Mouse (Mus musculus) B cell, adult 2 months (primary cell): ENCODE results near the gene Zfp354a.
"Not testable (repeated sequence)": the region's sequence is repeated elsewhere in the genome, so short reads cannot be mapped to it uniquely, and the experiment has no call there.

ENCODE experiments used
- DNase-seq, 2 experiments: peaks; one replicate each; pipeline ENCODE4 v3.0.0; 2022

Zfp354a gene

GRCm38 (mm10) chr11:51059151-51059571 lies at the start of gene Zfp354a:
Gene Zfp354a, plus strand, starts transcription at chr11:51059257.
- DNase-seq: no peak

- DNase-seq: no peak
These were observed 47.2 kb upstream of the Zfp354a start for GRCm38 (mm10) chr11:51011821-51012220.

GRCm38 (mm10) chr11:51013936-51014335 lies 45.1 kb upstream of the Zfp354a start, which contains the start of gene Olfr54:
Gene Olfr54, plus strand, starts transcription at chr11:51014236.
- DNase-seq: no peak

GRCm38 (mm10) chr11:51016341-51016740 lies 42.7 kb upstream of the Zfp354a start:
- no peak for DNase-seq

- DNase-seq: not testable (repeated sequence)
These were observed 32.2 kb upstream of the Zfp354a start for GRCm38 (mm10) chr11:51026811-51027210.

- not testable (repeated sequence) for DNase-seq
These were observed 29.7 kb upstream of the Zfp354a start for GRCm38 (mm10) chr11:51029381-51029780.

- DNase-seq: no peak
These were observed 28.8 kb upstream of the Zfp354a start for GRCm38 (mm10) chr11:51030225-51030624.

- peak; percentile 34 to 39 for DNase-seq
These were observed 26.2 kb upstream of the Zfp354a start for GRCm38 (mm10) chr11:51032851-51033250.

- not testable (repeated sequence) for DNase-seq
These were observed 24.9 kb upstream of the Zfp354a start for GRCm38 (mm10) chr11:51034141-51034540.

- no peak for DNase-seq
These were observed 23.1 kb upstream of the Zfp354a start for GRCm38 (mm10) chr11:51035951-51036350.

GRCm38 (mm10) chr11:51044776-51045175 lies 14.3 kb upstream of the Zfp354a start:
- DNase-seq: not testable (repeated sequence)

- not testable (repeated sequence) for DNase-seq
These were observed 11.2 kb upstream of the Zfp354a start, which contains the start of gene Olfr1375 for GRCm38 (mm10) chr11:51047809-51048208. Gene Olfr1375, plus strand, starts transcription at chr11:51048109.

GRCm38 (mm10) chr11:51051678-51052077 lies 7.4 kb upstream of the Zfp354a start:
- DNase-seq: no peak

GRCm38 (mm10) chr11:51053230-51053629 lies 5.8 kb upstream of the Zfp354a start:
- DNase-seq: no peak

- no peak for DNase-seq
These were observed 583 bp downstream of the Zfp354a start for GRCm38 (mm10) chr11:51059640-51060039.

GRCm38 (mm10) chr11:51060981-51061380 lies 1.9 kb downstream of the Zfp354a start:
- no peak for DNase-seq

- no peak for DNase-seq
These were observed 4.2 kb downstream of the Zfp354a start for GRCm38 (mm10) chr11:51063276-51063675.

GRCm38 (mm10) chr11:51063841-51064240 lies 4.8 kb downstream of the Zfp354a start:
- DNase-seq: no peak

- no peak for DNase-seq
These were observed 25.5 kb downstream of the Zfp354a start for GRCm38 (mm10) chr11:51084527-51084926.

- DNase-seq: no peak
These were observed 26.2 kb downstream of the Zfp354a start for GRCm38 (mm10) chr11:51085269-51085668.

GRCm38 (mm10) chr11:51107261-51107660 lies 48.2 kb downstream of the Zfp354a start:
- no peak for DNase-seq

GRCm38 (mm10) chr11:51110621-51111020 lies 51.6 kb downstream of the Zfp354a start:
- no peak for DNase-seq
